Mouse (Mus musculus): ENCODE measurements at regions not wholly inside any gene's neighbourhood (a gene's known extent, or its start where the extent isn't known, plus 50 kb on each side); places are given as distances from the start of the nearest gene placed in this dataset.

DNA sequence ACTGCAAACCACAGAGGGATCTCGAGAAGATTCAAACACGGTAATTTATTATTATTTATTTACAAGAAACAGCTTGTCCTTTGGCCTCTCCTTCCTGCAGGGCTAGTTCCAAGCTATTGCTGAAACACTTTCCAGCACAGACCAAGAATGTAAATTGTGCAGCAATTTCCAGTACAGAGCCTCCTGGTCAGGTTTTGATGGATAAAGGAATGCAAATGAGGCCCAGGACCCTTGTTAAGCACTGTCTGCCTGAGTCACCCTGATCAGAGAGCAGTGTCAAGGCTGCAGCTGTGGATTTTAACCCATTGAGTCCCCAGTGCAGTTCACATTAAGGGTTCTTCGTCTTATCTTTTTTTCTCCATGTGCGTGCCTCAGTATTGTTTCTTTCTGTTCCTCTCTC lies 142.3 kb upstream of the Zkscan2 start:
- intact Hi-C loops (cut with DNase I): no loop called here
- no peak for DNase-seq

- intact Hi-C loops (cut with DNase I): no loop called here
- no peak for DNase-seq
Measured at GRCm38 (mm10) chr7:123643426-123643825, 143.2 kb upstream of the Zkscan2 start.

GRCm38 (mm10) chr7:123645521-123645920 lies 145.3 kb upstream of the Zkscan2 start:
- intact Hi-C loops (cut with DNase I): no loop called here
- no peak for DNase-seq

- intact Hi-C loops (cut with DNase I): no loop called here
- no peak for DNase-seq
Measured at GRCm38 (mm10) chr7:123665459-123665858, 165.2 kb upstream of the Zkscan2 start.

GRCm38 (mm10) chr7:123684762-123685161 lies 184.5 kb upstream of the Zkscan2 start:
- no peak for DNase-seq
- intact Hi-C loops (cut with DNase I): no loop called here

- no peak for DNase-seq
- intact Hi-C loops (cut with DNase I): no loop called here
Measured at GRCm38 (mm10) chr7:123686547-123686946, 186.3 kb upstream of the Zkscan2 start.

- intact Hi-C loops (cut with DNase I): no loop called here
- no peak for DNase-seq
Measured at GRCm38 (mm10) chr7:123731016-123731415, 230.8 kb upstream of the Zkscan2 start.

DNA sequence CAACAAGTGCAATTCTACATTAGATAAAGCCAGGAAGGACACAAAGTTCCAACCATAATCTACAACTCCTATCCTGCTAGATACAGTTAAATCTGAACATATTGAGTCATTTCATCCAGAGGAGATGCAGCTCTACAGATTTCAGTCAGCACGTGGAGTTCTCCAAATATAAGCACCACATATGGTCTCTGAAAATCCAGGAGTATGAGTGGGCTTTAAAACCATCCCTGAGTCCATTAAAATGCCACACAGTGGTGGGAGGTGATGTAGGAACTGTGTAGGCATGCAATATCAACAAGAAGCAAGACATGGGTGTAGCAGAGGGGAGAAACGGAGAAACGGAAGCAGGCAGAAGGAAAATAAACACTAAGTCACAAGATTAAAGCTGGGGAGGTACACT lies 232.8 kb upstream of the Zkscan2 start:
- no peak for DNase-seq
- intact Hi-C loops (cut with DNase I): no loop called here

GRCm38 (mm10) chr7:123747986-123748385 lies 234.7 kb upstream of the Hs3st4 start:
- DNase-seq: peak; percentile 39
- intact Hi-C loops (cut with DNase I): no loop called here

GRCm38 (mm10) chr7:123753252-123753651 lies 229.4 kb upstream of the Hs3st4 start:
- intact Hi-C loops (cut with DNase I): no loop called here
- DNase-seq: no peak

- DNase-seq: no peak
- intact Hi-C loops (cut with DNase I): no loop called here
Measured at GRCm38 (mm10) chr7:123795036-123795435, 187.6 kb upstream of the Hs3st4 start.

DNA sequence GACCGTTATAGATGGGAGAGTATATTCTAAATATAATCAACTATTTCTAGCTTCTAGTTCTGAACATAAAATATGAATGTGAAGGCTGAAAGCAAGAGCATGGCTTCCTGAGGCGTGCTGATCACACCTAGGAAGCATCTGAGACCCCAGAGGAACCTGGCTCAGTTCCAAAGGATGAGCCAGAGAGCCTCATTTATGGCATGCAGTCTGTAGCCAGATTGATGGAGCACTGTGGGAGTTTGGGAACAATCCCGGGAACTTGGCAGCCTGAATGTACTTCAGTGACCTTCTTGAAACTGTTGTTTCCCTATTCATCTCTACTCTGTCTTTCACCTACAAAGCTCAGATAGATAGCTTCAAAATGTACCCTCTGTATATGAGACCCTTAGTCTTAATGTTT lies 186.6 kb upstream of the Hs3st4 start:
- intact Hi-C loops (cut with DNase I): no loop called here
- peak; percentile 73 for DNase-seq

DNA sequence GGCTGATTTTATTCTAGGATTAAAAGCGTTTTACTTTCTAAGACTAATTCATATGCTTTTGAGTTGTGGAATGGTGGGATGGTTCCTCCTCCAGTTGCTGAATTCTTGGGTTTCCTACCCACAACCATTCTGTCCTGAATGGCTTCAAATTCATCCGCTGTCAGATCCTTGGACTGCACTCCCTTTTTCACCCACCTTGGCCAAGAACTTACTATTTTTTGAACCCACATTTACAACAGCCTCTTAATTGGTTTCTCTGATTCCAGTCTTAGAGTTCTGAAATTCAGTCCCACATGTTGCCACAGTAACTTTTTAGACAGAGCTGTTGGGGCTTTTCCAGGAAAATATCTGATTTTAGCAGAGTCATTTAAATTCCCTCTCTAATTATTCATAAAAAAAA lies 177.0 kb upstream of the Hs3st4 start:
- DNase-seq: no peak
- intact Hi-C loops (cut with DNase I): no loop called here

DNA sequence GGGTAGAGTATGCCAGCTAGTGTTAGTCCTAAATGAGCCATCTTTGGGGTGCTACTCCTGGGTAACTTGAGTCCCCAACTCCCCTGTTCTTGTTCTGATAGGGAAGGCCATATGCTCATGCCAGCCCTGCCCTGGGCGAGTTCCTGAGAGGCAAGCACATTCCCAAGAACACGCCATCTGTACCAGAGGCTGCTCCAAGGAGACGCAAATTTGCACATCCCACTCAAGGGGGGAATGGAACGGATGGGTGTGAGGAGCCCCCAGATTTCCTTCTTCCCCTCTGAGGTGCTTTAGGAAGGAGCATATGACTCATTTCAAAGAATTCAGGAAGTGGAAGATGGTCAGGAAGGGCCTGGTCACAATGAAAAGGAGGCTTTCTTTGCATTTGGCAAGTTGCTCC lies 158.7 kb upstream of the Hs3st4 start:
- no peak for DNase-seq
- intact Hi-C loops (cut with DNase I): no loop called here

- peak; percentile 9 for DNase-seq
- intact Hi-C loops (cut with DNase I): no loop called here
Measured at GRCm38 (mm10) chr7:123826406-123826805, 156.3 kb upstream of the Hs3st4 start.

GRCm38 (mm10) chr7:123842552-123842951 lies 140.1 kb upstream of the Hs3st4 start:
- intact Hi-C loops (cut with DNase I): no loop called here
- no peak for DNase-seq

DNA sequence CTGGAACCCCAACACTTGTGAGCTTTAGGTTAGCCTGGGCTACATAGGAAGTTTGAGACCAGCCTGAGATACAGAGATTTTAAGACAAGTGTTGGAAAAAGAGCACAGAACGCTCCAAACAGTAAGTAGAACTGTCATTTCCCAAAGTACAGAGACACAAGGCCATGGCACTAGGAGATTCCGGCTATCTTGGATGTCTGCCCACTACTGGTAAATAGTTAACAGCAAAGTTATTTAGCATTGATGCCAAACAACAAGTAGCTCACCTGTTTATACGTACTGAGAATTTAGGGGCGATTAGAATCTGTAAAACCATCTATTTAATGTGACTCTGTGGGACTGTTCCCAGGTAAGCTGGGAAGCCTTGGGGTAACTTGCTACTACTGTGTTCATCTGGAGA lies 135.6 kb upstream of the Hs3st4 start:
- DNase-seq: no peak
- intact Hi-C loops (cut with DNase I): no loop called here

- DNase-seq: no peak
- intact Hi-C loops (cut with DNase I): no loop called here
Measured at GRCm38 (mm10) chr7:123848644-123849043, 134.0 kb upstream of the Hs3st4 start.

- intact Hi-C loops (cut with DNase I): no loop called here
- DNase-seq: no peak
Measured at GRCm38 (mm10) chr7:123849220-123849619, 133.4 kb upstream of the Hs3st4 start.

GRCm38 (mm10) chr7:123850272-123851197 lies 132.1 kb upstream of the Hs3st4 start:
- intact Hi-C loops (cut with DNase I): no loop called here
- peak; percentile 57 for DNase-seq

DNA sequence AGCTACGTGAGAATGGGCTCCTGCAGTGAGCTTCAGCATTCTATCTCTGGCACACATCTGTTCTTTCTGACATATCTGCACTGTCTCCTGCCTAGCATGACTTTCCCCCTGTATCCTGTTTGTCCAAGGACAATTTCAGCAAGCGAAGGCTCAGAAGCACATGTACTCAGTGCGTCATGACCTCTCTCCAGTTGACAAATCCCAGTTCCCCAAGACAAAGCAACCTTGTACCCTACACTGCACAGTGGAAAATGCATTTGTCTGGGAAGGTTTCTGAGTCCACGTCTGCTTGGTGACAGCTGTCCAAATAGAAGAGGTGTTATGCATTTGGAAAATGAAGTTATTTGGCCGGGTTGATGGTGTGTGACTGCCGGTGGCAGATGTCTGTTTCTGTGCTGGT lies 125.1 kb upstream of the Hs3st4 start:
- intact Hi-C loops (cut with DNase I): no loop called here
- DNase-seq: no peak

GRCm38 (mm10) chr7:123861706-123862105 lies 121.0 kb upstream of the Hs3st4 start:
- intact Hi-C loops (cut with DNase I): no loop called here
- no peak for DNase-seq
